Mouse (Mus musculus) bone marrow macrophage, adult 2 months (primary cell): Measurements from ENCODE around the gene Mst1r. TPM values are rescaled to one million over a fixed set of nuclear protein-coding genes. Genes with fewer than 3 reads are reported as not detected.
A peak's percentile ranks its signal among the peaks of the same experiment; 100 is the strongest.

Source experiments
- H3K27ac ChIP-seq: 2 replicates; pipeline ENCODE4 v1.5.1; 2012; ENCODE audit warnings: low read depth, low read length; ENCODE audit not compliant: insufficient read depth
- H3K4me1 ChIP-seq: 2 replicates; pipeline ENCODE4 v1.6.1; 2012; ENCODE audit warnings: low read length; ENCODE audit not compliant: control insufficient read depth, insufficient read depth
- H3K4me3 ChIP-seq: 2 replicates; pipeline ENCODE4 v1.5.1; 2012; ENCODE audit warnings: mild to moderate bottlenecking, low read length, moderate library complexity; ENCODE audit not compliant: insufficient read depth
- CTCF ChIP-seq: IDR thresholded peaks from 2 replicates; pipeline ENCODE4 v1.5.1; 2012; ENCODE audit warnings: low read depth, mild to moderate bottlenecking, low read length, moderate library complexity
- POLR2A ChIP-seq: IDR thresholded peaks from 2 replicates; pipeline ENCODE4 v1.6.1; 2012; ENCODE audit warnings: mild to moderate bottlenecking, low read depth, low read length, borderline replicate concordance
- polyA plus RNA-seq: library from polyadenylated mRNA; stranded (reverse); fragments of >200 nt; gene quantifications from 2 replicates; pipeline ENCODE4 v1.2.4, GENCODE M21; 2012; ENCODE audit not compliant: missing spikeins, insufficient read depth, insufficient read length

Gene Mst1r
- polyA plus RNA-seq, 1 experiment, result not detected

- H3K4me3 ChIP-seq, result no peak overlapping the region
- H3K4me1 ChIP-seq, result peaks cover 32% of the 10 kb centered on the region
- no peak for TF ChIP-seq POLR2A
- TF ChIP-seq CTCF, result no peak
- no peak overlapping the region for H3K27ac ChIP-seq
Observed at GRCm38 (mm10) chr9:107967437-107967836, 60.8 kb downstream of the Mst1r start.

GRCm38 (mm10) chr9:107968531-107968930, 61.9 kb downstream of the Mst1r start:
- H3K27ac ChIP-seq, result peak overlapping the region; percentile 17; the same call in 1 of the 2 replicates
- no peak overlapping the region for H3K4me3 ChIP-seq
- H3K4me1 ChIP-seq, result peaks cover 32% of the 10 kb centered on the region
- TF ChIP-seq CTCF, result no peak

Other genes with a start within 250 kb of the Mst1r start
- not detected in 2 replicates for gene Slc38a3, start 237.3 kb upstream of the Mst1r start, polyA plus RNA-seq
- gene Gnat1, start 227.2 kb upstream of the Mst1r start, polyA plus RNA-seq, result not detected in 2 replicates
- not detected in 2 replicates for gene Sema3f, start 196.4 kb upstream of the Mst1r start, polyA plus RNA-seq
- 177 and 178 TPM in 2 replicates for gene Rbm5, start 135.9 kb upstream of the Mst1r start, polyA plus RNA-seq
- 73.5 and 87.0 TPM in 2 replicates for gene Rbm6, start 33.6 kb upstream of the Mst1r start, polyA plus RNA-seq
- gene Mon1a, start 18.7 kb upstream of the Mst1r start, polyA plus RNA-seq, result 11.4 and 15.3 TPM in 2 replicates
- not detected in 2 replicates for gene Actl11, start 21.6 kb downstream of the Mst1r start, polyA plus RNA-seq
- not detected in 2 replicates for gene Camkv, start 28.8 kb downstream of the Mst1r start, polyA plus RNA-seq
- gene Traip, start 43.3 kb downstream of the Mst1r start, polyA plus RNA-seq, result 5.0 and 6.9 TPM in 2 replicates
- gene Uba7, start 68.6 kb downstream of the Mst1r start, polyA plus RNA-seq, result 157 and 173 TPM in 2 replicates
- gene Gm20661, start 76.2 kb downstream of the Mst1r start, polyA plus RNA-seq, result 1.3 TPM in 2 replicates
- 13.7 and 18.2 TPM in 2 replicates for gene Inka1, start 79.0 kb downstream of the Mst1r start, polyA plus RNA-seq
- gene Cdhr4, start 85.6 kb downstream of the Mst1r start, polyA plus RNA-seq, result 5.2 TPM in 1 of 2 replicates, not detected in the other
- gene Gm20662, start 89.5 kb downstream of the Mst1r start, polyA plus RNA-seq, result 6.2 TPM in 1 of 2 replicates, not detected in the other
- gene Ip6k1, start 95.6 kb downstream of the Mst1r start, polyA plus RNA-seq, result 72.6 and 79.8 TPM in 2 replicates
- gene Gmppb, start 142.4 kb downstream of the Mst1r start, polyA plus RNA-seq, result 6.7 and 7.1 TPM in 2 replicates
- gene Amigo3, start 146.3 kb downstream of the Mst1r start, polyA plus RNA-seq, result 0.79 and 1.0 TPM in 2 replicates
- not detected in 2 replicates for gene Mst1, start 173.6 kb downstream of the Mst1r start, polyA plus RNA-seq
- 23.5 and 24.9 TPM in 2 replicates for gene Rnf123, start 176.5 kb downstream of the Mst1r start, polyA plus RNA-seq
- 52.2 and 52.7 TPM in 2 replicates for gene Apeh, start 187.7 kb downstream of the Mst1r start, polyA plus RNA-seq